Mouse (Mus musculus) ES-E14 (cell line): ENCODE data around the gene Lbp. TPM values are rescaled to one million over a fixed set of nuclear protein-coding genes. Genes with fewer than 3 reads are reported as not detected.

ENCODE experiments used
- DNase-seq: peaks from one replicate; pipeline ENCODE4 v3.0.0-alpha.2; 2013; ENCODE audit warnings: low read depth, low spot score
- H3K27ac ChIP-seq: 2 replicates; pipeline ENCODE4 v1.5.1; 2012; ENCODE audit warnings: low read depth, mild to moderate bottlenecking, low read length, moderate library complexity, mixed read lengths; ENCODE audit not compliant: poor library complexity, insufficient read depth, severe bottlenecking
- H3K36me3 ChIP-seq: 2 replicates; pipeline ENCODE4 v1.6.1; 2012; ENCODE audit warnings: mild to moderate bottlenecking, low read length, moderate library complexity, mixed read lengths; ENCODE audit not compliant: control insufficient read depth, poor library complexity, insufficient read depth, severe bottlenecking
- H3K4me1 ChIP-seq, 2 experiments: fragments of 150-350 bp in 1 of 2; sonication (generic) in 1 of 2; 2 replicates each; pipeline ENCODE4 v1.6.1; 2012; ENCODE audit warnings: low read length in 2 of 2, mild to moderate bottlenecking in 1 of 2, mixed read lengths in 1 of 2; ENCODE audit not compliant: control insufficient read depth in 2 of 2, insufficient read depth in 2 of 2, poor library complexity in 1 of 2
- H3K4me3 ChIP-seq, 2 experiments: fragments of 150-350 bp in 1 of 2; sonication (generic) in 1 of 2; 2 replicates each; pipeline ENCODE4 v1.5.1; 2012; ENCODE audit warnings: low read length in 2 of 2, low read depth in 1 of 2, mild to moderate bottlenecking in 1 of 2, mixed read lengths in 1 of 2; ENCODE audit not compliant: insufficient read depth in 1 of 2, poor library complexity in 1 of 2, severe bottlenecking in 1 of 2
- H3K9ac ChIP-seq: 2 replicates; pipeline ENCODE4 v1.6.1; 2012; ENCODE audit warnings: low read depth, mild to moderate bottlenecking, low read length, mixed read lengths; ENCODE audit not compliant: poor library complexity, insufficient read depth, severe bottlenecking
- H3K9me3 ChIP-seq: fragments of 150-350 bp; sonication (generic); 2 replicates; pipeline ENCODE4 v1.6.1; 2012; ENCODE audit warnings: low read depth, mild to moderate bottlenecking, low read length; ENCODE audit not compliant: control insufficient read depth, insufficient read depth
- CHD2 ChIP-seq: IDR thresholded peaks from 2 replicates; pipeline ENCODE4 v1.6.1; 2014; ENCODE audit warnings: mild to moderate bottlenecking, low read depth, low read length, inconsistent platforms
- HCFC1 ChIP-seq: IDR thresholded peaks from 2 replicates; pipeline ENCODE4 v1.6.1; 2012; ENCODE audit warnings: low read length, inconsistent platforms, borderline replicate concordance; ENCODE audit not compliant: insufficient read depth
- MAFK ChIP-seq: IDR thresholded peaks from 2 replicates; pipeline ENCODE4 v1.6.1; 2014; ENCODE audit warnings: mild to moderate bottlenecking, low read depth, low read length, inconsistent platforms; ENCODE audit not compliant: insufficient read depth
- ZC3H11A ChIP-seq: IDR thresholded peaks from 2 replicates; pipeline ENCODE4 v1.6.1; 2012; ENCODE audit warnings: low read depth, mild to moderate bottlenecking, inconsistent platforms, low read length, borderline replicate concordance
- ZNF384 ChIP-seq: IDR thresholded peaks from 2 replicates; pipeline ENCODE4 v1.6.1; 2012; ENCODE audit warnings: low read depth, low read length, inconsistent platforms
- in situ Hi-C, 2 experiments: fragments of 600-800 bp; cut with MboI; formaldehyde crosslinking; loops; one replicate each; pipeline ENCODE4 v1.15.1; 2025; ENCODE audit warnings: low sequenced_read_pairs in 2 of 2, inconsistent platforms in 1 of 2; ENCODE audit not compliant: unreplicated experiment in 2 of 2
- total RNA-seq: library from RNA; depleted of rRNA; stranded (reverse); fragments of 300-350 nt; gene quantifications from 2 replicates; pipeline ENCODE4 v1.2.3, GENCODE M21; 2012

The Lbp gene
- total RNA-seq, 1 experiment = 0.18 TPM

GRCm38 (mm10) chr2:158283136-158283535 is 23.2 kb upstream of the Lbp start:
- DNase-seq = no peak

DNA sequence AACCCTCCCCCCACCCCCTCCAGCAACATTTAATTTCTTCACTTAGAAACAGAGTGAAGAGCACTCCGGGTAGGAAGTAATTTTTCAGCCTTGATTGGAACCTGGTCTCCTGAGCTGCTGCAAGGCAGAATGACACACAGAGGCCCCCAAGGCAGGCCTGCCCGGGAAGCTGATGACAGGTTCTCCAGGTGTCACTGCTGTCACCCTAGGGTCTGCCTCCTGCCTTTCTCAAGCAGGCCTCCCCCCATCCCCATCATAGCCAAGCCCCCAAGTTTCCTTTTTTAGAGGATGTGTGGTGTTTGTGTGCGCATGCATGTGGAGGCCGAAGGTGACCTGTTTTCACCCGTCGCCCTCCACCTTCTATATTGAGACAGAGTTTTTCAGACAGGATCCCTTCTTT is 22.5 kb upstream of the Lbp start:
- no peak overlapping the region for H3K4me3 ChIP-seq
- H3K9ac ChIP-seq = no peak overlapping the region
- no peak overlapping the region for H3K27ac ChIP-seq
- H3K4me1 ChIP-seq = peaks cover 0 to 8% of the 10 kb centered on the region in 2 experiments; a peak in 1 of 4 replicates
- in situ Hi-C loops = no loop called here
- no peak for DNase-seq
- TF ChIP-seq CHD2 = no peak
- no peak for TF ChIP-seq ZC3H11A
- no peak for TF ChIP-seq ZNF384
- TF ChIP-seq HCFC1 = no peak
- TF ChIP-seq MAFK = no peak
- H3K9me3 ChIP-seq = no peaks in the 10 kb centered on the region
- H3K36me3 ChIP-seq = no peaks in the 10 kb centered on the region

More at GRCm38 (mm10) chr2:158283136-158283535, 23.2 kb upstream of the Lbp start:
- Histone ChIP-seq H3K27ac (no peak overlapping the region), H3K4me3 (no peak overlapping the region), H3K9ac (no peak overlapping the region), H3K4me1 (peaks cover 0 to 8% of the 10 kb centered on the region in 2 experiments; a peak in 1 of 4 replicates), H3K36me3 (no peaks in the 10 kb centered on the region), H3K9me3 (no peaks in the 10 kb centered on the region)
- TF ChIP-seq HCFC1 (no peak), MAFK (no peak), ZNF384 (no peak), ZC3H11A (no peak), CHD2 (no peak)
- in situ Hi-C loops = no loop called here

DNA sequence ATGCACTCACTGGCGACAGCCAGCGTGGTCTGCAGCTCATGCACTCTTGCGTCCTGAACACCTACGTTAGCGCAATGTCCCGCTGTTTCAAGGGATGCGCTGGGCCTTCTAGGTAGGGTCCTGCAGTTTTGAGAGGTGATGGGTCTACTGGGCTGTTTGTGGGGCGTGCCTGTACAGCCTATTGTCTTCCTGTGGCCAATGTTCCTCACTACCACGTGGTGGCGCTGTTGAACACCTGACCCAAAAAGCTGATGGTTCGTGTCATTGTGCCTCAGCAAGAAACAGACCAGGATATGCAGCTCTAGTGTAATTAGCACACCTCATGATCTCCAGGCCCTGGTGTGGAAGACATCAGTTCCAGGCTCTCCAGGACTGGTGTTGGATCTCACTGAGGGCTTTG is 21.7 kb upstream of the Lbp start:
- TF ChIP-seq CHD2 (no peak), MAFK (peak; percentile 20; the same call in 1 of the 2 replicates)
- H3K36me3 ChIP-seq = no peaks in the 10 kb centered on the region
- H3K27ac ChIP-seq = no peak overlapping the region
- H3K4me3 ChIP-seq = peak overlapping the region in 1 of 2 experiments; percentile 24; a peak in 1 of 4 replicates
- no peak overlapping the region for H3K9ac ChIP-seq
- DNase-seq = peak; percentile 64
- in situ Hi-C loops = no loop called here
- H3K4me1 ChIP-seq = peaks cover 0 to 8% of the 10 kb centered on the region in 2 experiments; a peak in 1 of 4 replicates
- no peaks in the 10 kb centered on the region for H3K9me3 ChIP-seq

- no peak for TF ChIP-seq CHD2
- no peak for TF ChIP-seq ZC3H11A
- TF ChIP-seq ZNF384 = no peak
- TF ChIP-seq MAFK = no peak
- no peak for TF ChIP-seq HCFC1
- Histone ChIP-seq H3K36me3 (no peaks in the 10 kb centered on the region), H3K27ac (no peak overlapping the region), H3K9ac (no peak overlapping the region), H3K4me3 (no peak overlapping the region), H3K9me3 (no peaks in the 10 kb centered on the region), H3K4me1 (peaks cover 0 to 8% of the 10 kb centered on the region in 2 experiments; a peak in 1 of 4 replicates)
- in situ Hi-C loops = no loop called here
- no peak for DNase-seq
Measured at GRCm38 (mm10) chr2:158285655-158286054, 20.6 kb upstream of the Lbp start.

GRCm38 (mm10) chr2:158295700-158296099 is 10.6 kb upstream of the Lbp start:
- H3K9ac ChIP-seq = no peak overlapping the region
- no peaks in the 10 kb centered on the region for H3K9me3 ChIP-seq
- in situ Hi-C loops = no loop called here
- TF ChIP-seq ZNF384 (no peak), CHD2 (no peak), MAFK (no peak), HCFC1 (no peak), ZC3H11A (no peak)
- no peak for DNase-seq
- H3K27ac ChIP-seq = no peak overlapping the region
- no peak overlapping the region for H3K4me3 ChIP-seq
- no peaks in the 10 kb centered on the region; a peak in 1 of 4 replicates for H3K4me1 ChIP-seq
- no peaks in the 10 kb centered on the region for H3K36me3 ChIP-seq
